In genomic region chr9:55151096-55151495, GRCm38 (mm10) we compare ENCODE assay signal across 9 mouse cellular contexts. TPM values are rescaled to one million over a fixed set of nuclear protein-coding genes. Genes with fewer than 3 reads are reported as not detected.
DNase-seq lines count a peak whose midpoint lies in the region; ATAC-seq lines count a peak whose summit lies in the region.
"Had no signal": no experiment of that assay in that cellular context is flagged by ENCODE, and none has a peak within 500 bp of the region (broad histone marks: within the 10 kb centered on the region; RNA-seq: fewer than 3 reads in every experiment).

No protein-coding gene starts in this region.

- H3K9ac ChIP-seq in heart, embryonic 12.5 days, result peak overlapping the region; percentile 56; the same call in 1 of the 2 replicates
- 0 out of 2 replicates have a peak overlapping the region, but pooled peaks have one; percentile 8 for H3K9ac ChIP-seq in neural tube, embryonic 14.5 days (replicated peaks; ENCODE audit: low read depth, low read length)

- peak overlapping the region; percentile 86 for H3K4me3 ChIP-seq in heart, embryonic 12.5 days
- 0 out of 2 replicates have a peak overlapping the region, but pooled peaks have one; percentile 78 for H3K4me3 ChIP-seq in neural tube, embryonic 14.5 days (ENCODE audit: low read depth, low read length)

- no peaks in the 10 kb centered on the region for H3K9me3 ChIP-seq in heart, embryonic 12.5 days (replicated peaks)
- no peaks in the 10 kb centered on the region for H3K9me3 ChIP-seq in neural tube, embryonic 14.5 days (ENCODE audit: control insufficient read depth, low read length)

- no peaks in the 10 kb centered on the region; the same call in 1 of the 2 replicates for H3K36me3 ChIP-seq in heart, embryonic 12.5 days
- H3K36me3 ChIP-seq in neural tube, embryonic 14.5 days (ENCODE audit: control insufficient read depth, insufficient read depth, low read length), result no peaks in the 10 kb centered on the region

- no peak for ATAC-seq in heart, embryonic 12.5 days (ENCODE audit: insufficient number of reproducible peaks, low FRiP score)
- ATAC-seq in neural tube, embryonic 14.5 days (ENCODE audit: low read depth), result no peak
- no peak for ATAC-seq in monocyte, adult 5-6 weeks (replicated peaks; ENCODE audit: insufficient number of reproducible peaks, low FRiP score, low TSS enrichment, poor library complexity, severe bottlenecking)
- ATAC-seq: Patski had no signal

- H3K4me2 ChIP-seq in heart, embryonic 12.5 days, result peak overlapping the region; percentile 83
- peak overlapping the region; percentile 62; the same call in 1 of the 2 replicates for H3K4me2 ChIP-seq in neural tube, embryonic 14.5 days (ENCODE audit: low read depth, low read length)

- H3K4me1 ChIP-seq in heart, embryonic 12.5 days (replicated peaks), result peaks cover 23% of the 10 kb centered on the region
- peaks cover 16% of the 10 kb centered on the region for H3K4me1 ChIP-seq in neural tube, embryonic 14.5 days (ENCODE audit: control insufficient read depth, insufficient read depth, low read length)

- no peak for DNase-seq in heart, adult 18-20 months
- peak; percentile 30 for DNase-seq in thymus, postnatal 4 days
- no peak for DNase-seq in thymus, postnatal 0 days (ENCODE audit: low spot score)
- peak; percentile 4 to 12 for DNase-seq in kidney, postnatal 4 days
- no peak for DNase-seq in left cerebral cortex, postnatal 25 days (ENCODE audit: low spot score in 2 of 2)

- H3K27ac ChIP-seq in heart, embryonic 12.5 days (ENCODE audit: poor library complexity, severe bottlenecking), result no peak overlapping the region
- H3K27ac ChIP-seq in neural tube, embryonic 14.5 days (ENCODE audit: low read depth, low read length), result no peak overlapping the region

- intact Hi-C loops in left cerebral cortex, postnatal 25 days (cut with DNase I), result loop anchor here (2.0 kb wide), 1 partner anchor 58 kb away; the partner anchor contains the start of gene Fbxo22

- H3K27me3 ChIP-seq in heart, embryonic 12.5 days (replicated peaks), result no peaks in the 10 kb centered on the region
- H3K27me3 ChIP-seq in neural tube, embryonic 14.5 days (ENCODE audit: control insufficient read depth, insufficient read depth, low read length), result no peaks in the 10 kb centered on the region
- H3K27me3 ChIP-seq: Patski had no signal

RNA-seq across cellular contexts. Expression of gene Ube2q2, which starts 2.4 kb away (rescaled TPM):
- 37.3 and 37.8 TPM in 2 replicates for polyA plus RNA-seq in heart, embryonic 12.5 days (2016; fragmentation: Nextera tagmentation; extraction: Ambion mirVana)
- total RNA-seq in heart, adult 18-20 months (2021), result 10 to 100 TPM; 28.4 to 30.5 TPM
- 23.9 and 24.0 TPM in 2 replicates for polyA plus RNA-seq in thymus, postnatal 0 days (2015; fragmentation: Nextera tagmentation; extraction: Ambion mirVana)
- 57.1 and 57.7 TPM in 2 replicates for polyA plus RNA-seq in neural tube, embryonic 14.5 days (2014; fragmentation: Nextera tagmentation; extraction: Ambion mirVana)
- total RNA-seq in left cerebral cortex, postnatal 25 days (2021), result 10 to 100 TPM; 64.0 to 65.5 TPM
- 39.7 to 49.5 TPM (median 44.0 TPM) in 3 replicates for total RNA-seq in monocyte, adult 5-6 weeks (2017)

RNA-seq across cellular contexts. Expression of gene Fbxo22, which starts 57.6 kb away (rescaled TPM):
- polyA plus RNA-seq in heart, embryonic 12.5 days (2016; fragmentation: Nextera tagmentation; extraction: Ambion mirVana), result 67.2 and 70.9 TPM in 2 replicates
- total RNA-seq in heart, adult 18-20 months (2021), result 10 to 100 TPM; 33.1 to 35.2 TPM
- polyA plus RNA-seq in thymus, postnatal 0 days (2015; fragmentation: Nextera tagmentation; extraction: Ambion mirVana), result 28.5 and 36.9 TPM in 2 replicates
- 85.6 and 88.4 TPM in 2 replicates for polyA plus RNA-seq in neural tube, embryonic 14.5 days (2014; fragmentation: Nextera tagmentation; extraction: Ambion mirVana)
- 10 to 100 TPM; 38.7 to 44.2 TPM for total RNA-seq in left cerebral cortex, postnatal 25 days (2021)
- 43.1 to 80.1 TPM (median 59.4 TPM) in 3 replicates for total RNA-seq in monocyte, adult 5-6 weeks (2017)

Comparison
In these comparisons a context has a peak if more than half of its experiments do, and no peak if none do; other contexts are left out.
1. DNase-seq: peak in thymus, postnatal 4 days (single experiment) and kidney, postnatal 4 days (2 of 2); none in heart, adult 18-20 months (0 of 2), thymus, postnatal 0 days (single experiment) and left cerebral cortex, postnatal 25 days (0 of 2).